Mouse (Mus musculus): Measurements from ENCODE around the gene Faap20. TPM values are rescaled to one million over a fixed set of nuclear protein-coding genes. Genes with fewer than 3 reads are reported as not detected.

Gene Faap20
- total and polyA plus RNA-seq, 3 experiments = 18.6 to 34.4 TPM; not detected in 1

GRCm38 (mm10) chr4:155225918-155226317 is 23.7 kb upstream of the Faap20 start (continued):
- TF ChIP-seq CTCF (IDR thresholded peaks at IDR 0.05 in 2 of 3, conservative IDR thresholded peaks at IDR 0.05 in 1 of 3; ENCODE audit: control insufficient read depth in 1 of 3, insufficient read depth in 1 of 3, low read depth in 2 of 3, low read length in 3 of 3, poor library complexity in 1 of 3, severe bottlenecking in 1 of 3) = no peak

- H3K27ac ChIP-seq (ENCODE audit: control insufficient read depth, low read depth, low read length) = no peak overlapping the region
These were observed 21.6 kb upstream of the Faap20 start for GRCm38 (mm10) chr4:155227986-155228385.

GRCm38 (mm10) chr4:155228461-155228860 is 21.1 kb upstream of the Faap20 start:
- Histone ChIP-seq H3K27ac (ENCODE audit: control insufficient read depth, low read depth, low read length) (no peak overlapping the region), H3K79me2 (ENCODE audit: control insufficient read depth, insufficient read depth, low read length, poor library complexity) (peaks cover under 1% of the 10 kb centered on the region; the same call in 1 of the 2 replicates), H3K4me1 (ENCODE audit: control insufficient read depth in 1 of 2, insufficient read depth in 2 of 2, low read length in 2 of 2) (peaks cover 0 to 6% of the 10 kb centered on the region in 2 experiments; a peak in 2 of 4 replicates), H3K27me3 (ENCODE audit: control insufficient read depth in 1 of 2, insufficient read depth in 2 of 2, low read length in 2 of 2) (peaks cover 5 to 6% of the 10 kb centered on the region in 2 experiments), H3K36me3 (ENCODE audit: control insufficient read depth in 1 of 2, insufficient read depth in 2 of 2, low read length in 2 of 2) (no peaks in the 10 kb centered on the region), H3K9me3 (replicated peaks; ENCODE audit: insufficient read depth, low read length) (no peaks in the 10 kb centered on the region), H3K9ac (ENCODE audit: control insufficient read depth, low read depth, low read length, poor library complexity, severe bottlenecking) (no peak overlapping the region), H3K4me3 (ENCODE audit: control insufficient read depth in 1 of 2, insufficient read depth in 1 of 2, low read depth in 2 of 2, low read length in 2 of 2) (no peak overlapping the region)
- DNase-seq (ENCODE audit: low read depth, low spot score) = no peak
- no peak for TF ChIP-seq MXI1 (IDR thresholded peaks at IDR 0.05; ENCODE audit: low read depth, low read length)
- no peak for TF ChIP-seq CHD2 (IDR thresholded peaks at IDR 0.05; ENCODE audit: low read length)
- TF ChIP-seq POLR2AphosphoS2 (IDR thresholded peaks at IDR 0.05; ENCODE audit: low read length) = no peak
- no peak for TF ChIP-seq POLR2AphosphoS5 (IDR thresholded peaks at IDR 0.05; ENCODE audit: borderline replicate concordance, low read depth, low read length)
- TF ChIP-seq CHD1 (IDR thresholded peaks at IDR 0.05; ENCODE audit: low read depth, low read length) = no peak
- no peak for TF ChIP-seq MAZ (IDR thresholded peaks at IDR 0.05; ENCODE audit: low read depth, low read length)
- no peak for TF ChIP-seq SMC3 (IDR thresholded peaks at IDR 0.05; ENCODE audit: low read depth, low read length)
- TF ChIP-seq RCOR1 (IDR thresholded peaks at IDR 0.05; ENCODE audit: low read depth, low read length) = no peak
- no peak for TF ChIP-seq KAT2A (conservative IDR thresholded peaks at IDR 0.05; ENCODE audit: low read depth, low read length)
- TF ChIP-seq TAL1 (IDR thresholded peaks at IDR 0.05; ENCODE audit: low read length) = no peak
- no peak for TF ChIP-seq ZKSCAN1 (IDR thresholded peaks at IDR 0.05; ENCODE audit: low read depth, low read length)
- TF ChIP-seq MEF2A (IDR thresholded peaks at IDR 0.05; ENCODE audit: extremely low read depth, insufficient replicate concordance, low read depth, low read length, poor library complexity, severe bottlenecking) = no peak
- TF ChIP-seq GABPA (IDR thresholded peaks at IDR 0.05; ENCODE audit: low read depth, low read length) = no peak
- no peak for TF ChIP-seq RAD21 (IDR thresholded peaks at IDR 0.05; ENCODE audit: low read depth, low read length)
- TF ChIP-seq NELFE (IDR thresholded peaks at IDR 0.05; ENCODE audit: low read depth, low read length) = no peak

More at GRCm38 (mm10) chr4:155227986-155228385, 21.6 kb upstream of the Faap20 start:
- Histone ChIP-seq H3K79me2 (ENCODE audit: control insufficient read depth, insufficient read depth, low read length, poor library complexity) (peaks cover 2% of the 10 kb centered on the region; the same call in 1 of the 2 replicates), H3K4me1 (ENCODE audit: control insufficient read depth in 1 of 2, insufficient read depth in 2 of 2, low read length in 2 of 2) (peaks cover 0 to 7% of the 10 kb centered on the region in 2 experiments; a peak in 2 of 4 replicates), H3K36me3 (ENCODE audit: control insufficient read depth in 1 of 2, insufficient read depth in 2 of 2, low read length in 2 of 2) (no peaks in the 10 kb centered on the region), H3K9ac (ENCODE audit: control insufficient read depth, low read depth, low read length, poor library complexity, severe bottlenecking) (no peak overlapping the region), H3K4me3 (ENCODE audit: control insufficient read depth in 1 of 2, insufficient read depth in 1 of 2, low read depth in 2 of 2, low read length in 2 of 2) (no peak overlapping the region), H3K27me3 (ENCODE audit: control insufficient read depth in 1 of 2, insufficient read depth in 2 of 2, low read length in 2 of 2) (peaks cover 5 to 6% of the 10 kb centered on the region in 2 experiments), H3K9me3 (replicated peaks; ENCODE audit: insufficient read depth, low read length) (no peaks in the 10 kb centered on the region)
- DNase-seq (ENCODE audit: low read depth, low spot score) = no peak
- no peak for TF ChIP-seq TAL1 (IDR thresholded peaks at IDR 0.05; ENCODE audit: low read length)
- TF ChIP-seq MXI1 (IDR thresholded peaks at IDR 0.05; ENCODE audit: low read depth, low read length) = no peak
- TF ChIP-seq MAX (IDR thresholded peaks at IDR 0.05; ENCODE audit: low read length) = no peak
- TF ChIP-seq SMC3 (IDR thresholded peaks at IDR 0.05; ENCODE audit: low read depth, low read length) = no peak
- no peak for TF ChIP-seq GATA1 (IDR thresholded peaks at IDR 0.05; ENCODE audit: low read depth, low read length)
- TF ChIP-seq MEF2A (IDR thresholded peaks at IDR 0.05; ENCODE audit: extremely low read depth, insufficient replicate concordance, low read depth, low read length, poor library complexity, severe bottlenecking) = no peak

All from MEL (cell line).